Mouse (Mus musculus) ES-E14 (cell line): ENCODE measurements around the gene Cenpp. TPM values are rescaled to one million over a fixed set of nuclear protein-coding genes. Genes with fewer than 3 reads are reported as not detected.

Experiments
- DNase-seq: peaks from one replicate; pipeline ENCODE4 v3.0.0-alpha.2; 2013; ENCODE audit warnings: low read depth, low spot score
- H3K27ac ChIP-seq: 2 replicates; pipeline ENCODE4 v1.5.1; 2012; ENCODE audit warnings: low read depth, mild to moderate bottlenecking, low read length, moderate library complexity, mixed read lengths; ENCODE audit not compliant: poor library complexity, insufficient read depth, severe bottlenecking
- H3K36me3 ChIP-seq: 2 replicates; pipeline ENCODE4 v1.6.1; 2012; ENCODE audit warnings: mild to moderate bottlenecking, low read length, moderate library complexity, mixed read lengths; ENCODE audit not compliant: control insufficient read depth, poor library complexity, insufficient read depth, severe bottlenecking
- H3K4me1 ChIP-seq, 2 experiments: fragments of 150-350 bp in 1 of 2; sonication (generic) in 1 of 2; 2 replicates each; pipeline ENCODE4 v1.6.1; 2012; ENCODE audit warnings: low read length in 2 of 2, mild to moderate bottlenecking in 1 of 2, mixed read lengths in 1 of 2; ENCODE audit not compliant: control insufficient read depth in 2 of 2, insufficient read depth in 2 of 2, poor library complexity in 1 of 2
- H3K4me3 ChIP-seq, 2 experiments: fragments of 150-350 bp in 1 of 2; sonication (generic) in 1 of 2; 2 replicates each; pipeline ENCODE4 v1.5.1; 2012; ENCODE audit warnings: low read length in 2 of 2, low read depth in 1 of 2, mild to moderate bottlenecking in 1 of 2, mixed read lengths in 1 of 2; ENCODE audit not compliant: insufficient read depth in 1 of 2, poor library complexity in 1 of 2, severe bottlenecking in 1 of 2
- H3K9ac ChIP-seq: 2 replicates; pipeline ENCODE4 v1.6.1; 2012; ENCODE audit warnings: low read depth, mild to moderate bottlenecking, low read length, mixed read lengths; ENCODE audit not compliant: poor library complexity, insufficient read depth, severe bottlenecking
- H3K9me3 ChIP-seq: fragments of 150-350 bp; sonication (generic); 2 replicates; pipeline ENCODE4 v1.6.1; 2012; ENCODE audit warnings: low read depth, mild to moderate bottlenecking, low read length; ENCODE audit not compliant: control insufficient read depth, insufficient read depth
- CHD2 ChIP-seq: IDR thresholded peaks from 2 replicates; pipeline ENCODE4 v1.6.1; 2014; ENCODE audit warnings: mild to moderate bottlenecking, low read depth, low read length, inconsistent platforms
- HCFC1 ChIP-seq: IDR thresholded peaks from 2 replicates; pipeline ENCODE4 v1.6.1; 2012; ENCODE audit warnings: low read length, inconsistent platforms, borderline replicate concordance; ENCODE audit not compliant: insufficient read depth
- MAFK ChIP-seq: IDR thresholded peaks from 2 replicates; pipeline ENCODE4 v1.6.1; 2014; ENCODE audit warnings: mild to moderate bottlenecking, low read depth, low read length, inconsistent platforms; ENCODE audit not compliant: insufficient read depth
- ZC3H11A ChIP-seq: IDR thresholded peaks from 2 replicates; pipeline ENCODE4 v1.6.1; 2012; ENCODE audit warnings: low read depth, mild to moderate bottlenecking, inconsistent platforms, low read length, borderline replicate concordance
- ZNF384 ChIP-seq: IDR thresholded peaks from 2 replicates; pipeline ENCODE4 v1.6.1; 2012; ENCODE audit warnings: low read depth, low read length, inconsistent platforms
- in situ Hi-C, 2 experiments: fragments of 600-800 bp; cut with MboI; formaldehyde crosslinking; loops; one replicate each; pipeline ENCODE4 v1.15.1; 2025; ENCODE audit warnings: low sequenced_read_pairs in 2 of 2, inconsistent platforms in 1 of 2; ENCODE audit not compliant: unreplicated experiment in 2 of 2
- total RNA-seq: library from RNA; depleted of rRNA; stranded (reverse); fragments of 300-350 nt; gene quantifications from 2 replicates; pipeline ENCODE4 v1.2.3, GENCODE M21; 2012

Cenpp gene
- total RNA-seq, 1 experiment: 25.4 TPM

DNA sequence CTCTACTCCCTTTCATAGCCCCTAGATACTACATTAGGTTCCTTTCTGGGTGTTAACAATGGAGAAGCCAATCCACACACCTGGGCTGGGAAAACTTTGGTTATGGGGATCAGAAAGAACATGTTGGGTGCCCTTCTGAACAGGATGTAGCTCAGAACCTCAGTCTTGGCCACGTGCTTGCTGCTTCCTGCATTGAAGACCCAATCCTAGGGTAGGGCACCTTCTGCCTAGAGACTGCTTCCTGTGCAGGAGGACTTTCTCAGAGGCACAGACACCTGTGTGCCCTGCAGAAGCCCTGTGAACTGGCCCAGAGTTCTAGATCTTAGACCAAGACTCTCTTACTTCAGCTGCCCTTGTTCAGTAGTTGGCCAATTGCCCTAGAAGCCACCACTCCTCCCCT is 216.8 kb downstream of the Cenpp start:
- Histone ChIP-seq H3K9ac (no peak overlapping the region), H3K4me3 (no peak overlapping the region), H3K36me3 (peaks cover 11% of the 10 kb centered on the region; the same call in 1 of the 2 replicates), H3K4me1 (no peaks in the 10 kb centered on the region), H3K27ac (no peak overlapping the region), H3K9me3 (no peaks in the 10 kb centered on the region)
- in situ Hi-C loops: no loop called here
- no peak for DNase-seq
- TF ChIP-seq ZNF384 (no peak), CHD2 (no peak), MAFK (no peak), ZC3H11A (no peak), HCFC1 (no peak)

DNA sequence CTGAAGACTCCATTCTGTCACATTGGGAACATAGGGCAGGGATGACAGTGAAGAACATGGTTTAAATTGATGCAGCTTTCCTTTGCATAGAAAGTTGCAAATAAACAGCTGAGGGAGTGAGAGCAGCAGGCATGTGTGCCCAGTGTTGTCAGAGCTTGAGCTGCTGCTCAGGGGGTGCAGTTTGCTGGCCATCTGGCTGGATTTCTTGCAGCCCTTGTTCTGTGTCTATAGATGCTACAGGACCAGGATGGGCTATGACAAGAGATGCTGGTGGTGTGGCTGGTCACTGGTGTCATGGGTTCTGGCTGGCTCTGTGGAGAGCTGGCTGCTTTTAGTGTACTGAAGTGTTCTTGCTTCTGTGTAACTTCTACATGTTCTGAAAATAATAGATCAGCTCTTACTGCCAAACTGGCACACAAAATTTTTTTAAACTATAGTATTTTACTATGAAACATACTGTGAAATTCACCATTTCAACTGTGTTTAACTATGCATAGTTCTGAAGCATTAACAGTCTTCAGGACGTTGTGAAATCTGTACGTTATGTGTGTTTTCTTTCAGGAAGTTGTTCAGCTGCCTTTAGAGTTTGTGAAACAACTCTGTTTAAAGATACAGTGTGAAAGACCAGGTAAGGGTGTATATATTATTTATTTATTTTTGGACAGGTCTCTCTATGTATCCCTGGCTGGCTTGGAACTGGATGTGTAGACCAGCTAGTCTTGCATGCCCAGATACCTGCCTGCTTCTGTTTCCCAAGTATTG is 219.1 kb downstream of the Cenpp start:
- H3K9ac ChIP-seq: no peak overlapping the region
- H3K4me3 ChIP-seq: no peak overlapping the region
- in situ Hi-C loops: no loop called here
- no peak overlapping the region for H3K27ac ChIP-seq
- DNase-seq: no peak
- TF ChIP-seq MAFK (no peak), ZNF384 (no peak), HCFC1 (no peak), CHD2 (no peak), ZC3H11A (no peak)
- no peaks in the 10 kb centered on the region for H3K4me1 ChIP-seq
- H3K36me3 ChIP-seq: peaks cover 11% of the 10 kb centered on the region; the same call in 1 of the 2 replicates
- H3K9me3 ChIP-seq: no peaks in the 10 kb centered on the region

DNA sequence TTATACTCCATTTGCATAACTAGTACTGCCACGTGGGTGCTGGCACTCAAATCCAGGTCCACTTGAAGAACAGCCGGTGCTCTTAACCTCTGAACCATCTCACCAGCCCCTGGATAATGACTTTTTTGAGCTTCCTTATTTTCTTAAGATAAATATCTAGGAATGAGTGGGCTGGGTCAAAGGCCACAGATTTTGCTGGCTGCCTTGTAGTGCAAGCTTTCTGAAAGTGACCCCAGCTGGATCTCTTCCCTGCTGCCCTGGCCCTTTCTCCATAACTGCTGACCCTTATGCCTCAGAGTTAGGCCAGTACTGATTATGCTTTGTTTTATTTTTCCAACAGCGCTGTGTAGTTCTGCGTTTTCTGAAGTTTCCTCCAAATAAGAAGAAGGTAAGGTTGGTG is 222.1 kb downstream of the Cenpp start:
- Histone ChIP-seq H3K4me3 (no peak overlapping the region), H3K4me1 (peaks cover 0 to 3% of the 10 kb centered on the region in 2 experiments; a peak in 1 of 4 replicates), H3K9me3 (no peaks in the 10 kb centered on the region), H3K36me3 (peaks cover 4% of the 10 kb centered on the region; the same call in 1 of the 2 replicates), H3K27ac (no peak overlapping the region), H3K9ac (no peak overlapping the region)
- TF ChIP-seq MAFK: no peak
- DNase-seq: no peak
- in situ Hi-C loops: no loop called here

DNA sequence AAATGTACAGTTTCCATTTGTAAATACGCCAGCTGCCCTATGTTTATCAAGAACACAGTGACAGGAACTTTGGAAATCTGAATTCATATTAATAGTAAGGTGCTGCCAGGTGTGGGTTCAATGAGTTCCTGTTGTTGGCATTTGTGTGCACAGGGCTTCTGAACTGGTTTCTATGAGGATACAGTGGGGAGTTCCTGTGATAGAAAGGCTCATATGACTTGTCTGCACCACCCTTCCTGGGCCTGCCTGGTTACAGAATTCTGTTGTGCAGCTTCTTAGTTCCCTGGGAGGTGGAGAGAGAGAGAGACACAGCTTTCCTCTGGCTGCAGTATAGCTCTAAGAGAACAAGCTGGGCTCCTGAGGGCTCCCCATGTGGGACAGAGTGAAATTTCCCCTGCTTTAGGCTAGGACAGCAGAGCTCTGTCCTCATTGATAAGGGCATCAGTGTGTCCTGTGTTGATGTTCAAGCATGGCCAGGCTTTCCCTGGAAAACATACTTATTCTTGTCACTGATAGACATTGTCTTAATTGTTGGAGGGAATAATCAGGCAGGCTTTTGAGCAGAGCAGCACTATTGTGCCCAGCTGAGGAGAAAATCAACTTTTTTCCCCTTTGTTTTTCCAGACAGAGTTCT is 224.4 kb downstream of the Cenpp start:
- Histone ChIP-seq H3K4me1 (peaks cover 0 to 3% of the 10 kb centered on the region in 2 experiments; a peak in 1 of 4 replicates), H3K4me3 (no peak overlapping the region), H3K9me3 (no peaks in the 10 kb centered on the region), H3K9ac (no peak overlapping the region; the same call in 1 of the 2 replicates), H3K36me3 (peaks cover 3% of the 10 kb centered on the region; the same call in 1 of the 2 replicates), H3K27ac (no peak overlapping the region)
- TF ChIP-seq CHD2: no peak
- no peak for TF ChIP-seq HCFC1
- no peak for TF ChIP-seq ZNF384
- no peak for TF ChIP-seq MAFK
- no peak for TF ChIP-seq ZC3H11A
- in situ Hi-C loops: no loop called here
- DNase-seq: no peak
